Mouse (Mus musculus) kidney, adult 2 months (tissue): Measurements from ENCODE around the gene Maml2. TPM values are rescaled to one million over a fixed set of nuclear protein-coding genes. Genes with fewer than 3 reads are reported as not detected.

Source experiments
- DNase-seq: peaks from one replicate; pipeline ENCODE4 v3.0.0; 2021
- H3K27ac ChIP-seq: fragments of 200-500 bp; 2 replicates; pipeline ENCODE4 v1.5.1; 2012; ENCODE audit warnings: low read depth, low read length, control low read depth, inconsistent platforms; ENCODE audit not compliant: insufficient read depth
- H3K27me3 ChIP-seq: fragments of 200-500 bp; replicated peaks from 2 replicates; pipeline ENCODE4 v1.6.1; 2012; ENCODE audit warnings: mild to moderate bottlenecking, moderate library complexity, low read length, inconsistent platforms; ENCODE audit not compliant: control insufficient read depth, insufficient read depth
- H3K36me3 ChIP-seq: fragments of 200-500 bp; 2 replicates; pipeline ENCODE4 v1.6.1; 2012; ENCODE audit warnings: mild to moderate bottlenecking, moderate library complexity, low read length, inconsistent platforms; ENCODE audit not compliant: control insufficient read depth, insufficient read depth
- H3K4me1 ChIP-seq: fragments of 200-500 bp; 2 replicates; pipeline ENCODE4 v1.6.1; 2011; ENCODE audit warnings: low read length; ENCODE audit not compliant: control insufficient read depth, insufficient read depth
- H3K4me3 ChIP-seq: fragments of 200-500 bp; 2 replicates; pipeline ENCODE4 v1.5.1; 2011; ENCODE audit warnings: mild to moderate bottlenecking, low read depth, low read length, control low read depth; ENCODE audit not compliant: insufficient read depth
- CTCF ChIP-seq: fragments of 200-500 bp; conservative IDR thresholded peaks from 2 replicates; pipeline ENCODE4 v1.5.1; 2011; ENCODE audit warnings: low read depth, mild to moderate bottlenecking, control low read depth, low read length, moderate library complexity, mixed read lengths; ENCODE audit not compliant: insufficient read depth, insufficient read length
- POLR2A ChIP-seq: fragments of 200-500 bp; IDR thresholded peaks from one replicate; pipeline ENCODE4 v1.6.1; 2011; ENCODE audit warnings: low read depth, low read length, control low read depth
- WGBS: fragments of 180-500 bp; shearing (Covaris S2); methylation state at CpG from one replicate; pipeline ENCODE4 v1.1.7; 2018; 5-methylcytosine and 5-hydroxymethylcytosine counted together
- polyA plus RNA-seq: library from polyadenylated mRNA; depleted of rRNA; stranded (reverse); fragments of >200 nt; gene quantifications from 2 replicates; pipeline ENCODE4 v1.2.3, GENCODE M21; 2012

Gene Maml2
- polyA plus RNA-seq, 1 experiment = 4.8 TPM

DNA sequence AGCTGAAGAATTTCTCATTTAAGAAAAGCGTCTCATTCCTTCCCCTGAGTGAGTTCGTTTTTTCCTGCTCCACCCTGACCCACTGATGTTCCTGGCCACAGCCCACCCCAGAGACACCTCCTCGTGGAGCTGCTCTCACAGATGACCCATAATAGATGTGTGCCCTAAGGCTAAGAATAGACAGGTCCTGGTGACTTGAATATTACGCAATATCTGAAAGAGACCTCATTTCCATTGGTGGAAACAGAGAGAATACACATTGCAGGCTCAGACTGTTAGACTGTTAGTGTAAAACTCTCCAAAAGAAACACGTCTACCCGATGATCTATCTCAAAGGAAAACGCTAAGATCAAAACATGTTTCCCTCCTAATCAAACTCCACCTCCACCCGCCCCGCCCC lies 391.2 kb downstream of the Maml2 start:
- H3K36me3 ChIP-seq = no peaks in the 10 kb centered on the region
- H3K4me1 ChIP-seq = no peaks in the 10 kb centered on the region
- H3K27ac ChIP-seq = no peak overlapping the region
- H3K4me3 ChIP-seq = no peak overlapping the region
- WGBS = 77% methylated on average over 9 of the region's 9 CpGs
- TF ChIP-seq POLR2A = no peak
- TF ChIP-seq CTCF = no peak
- H3K27me3 ChIP-seq = no peaks in the 10 kb centered on the region
- DNase-seq = no peak

DNA sequence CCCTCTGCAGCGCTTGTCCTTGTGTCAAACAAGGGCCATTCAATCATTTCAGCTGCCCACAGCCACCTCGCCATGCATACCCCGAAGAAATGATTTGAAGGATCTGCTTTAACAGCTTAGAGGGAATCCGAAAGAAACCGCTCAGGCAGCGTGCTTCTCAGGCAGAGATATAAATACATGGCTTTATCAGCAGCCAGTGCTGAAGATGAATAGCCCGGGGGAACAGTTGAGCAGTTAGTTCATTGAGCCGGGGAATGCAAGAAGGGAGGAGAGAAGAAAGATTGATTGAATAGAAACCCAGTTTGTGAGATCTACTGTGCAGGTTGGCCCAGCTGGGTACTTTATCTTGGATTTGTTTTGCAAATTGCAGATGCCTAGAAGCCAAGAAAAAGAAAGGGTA lies 392.6 kb downstream of the Maml2 start:
- DNase-seq = no peak
- H3K36me3 ChIP-seq = no peaks in the 10 kb centered on the region
- no peak overlapping the region for H3K27ac ChIP-seq
- TF ChIP-seq POLR2A (no peak), CTCF (no peak)
- WGBS = 63% methylated on average over 8 of the region's 8 CpGs
- no peak overlapping the region for H3K4me3 ChIP-seq
- no peaks in the 10 kb centered on the region for H3K27me3 ChIP-seq
- no peaks in the 10 kb centered on the region for H3K4me1 ChIP-seq

DNA sequence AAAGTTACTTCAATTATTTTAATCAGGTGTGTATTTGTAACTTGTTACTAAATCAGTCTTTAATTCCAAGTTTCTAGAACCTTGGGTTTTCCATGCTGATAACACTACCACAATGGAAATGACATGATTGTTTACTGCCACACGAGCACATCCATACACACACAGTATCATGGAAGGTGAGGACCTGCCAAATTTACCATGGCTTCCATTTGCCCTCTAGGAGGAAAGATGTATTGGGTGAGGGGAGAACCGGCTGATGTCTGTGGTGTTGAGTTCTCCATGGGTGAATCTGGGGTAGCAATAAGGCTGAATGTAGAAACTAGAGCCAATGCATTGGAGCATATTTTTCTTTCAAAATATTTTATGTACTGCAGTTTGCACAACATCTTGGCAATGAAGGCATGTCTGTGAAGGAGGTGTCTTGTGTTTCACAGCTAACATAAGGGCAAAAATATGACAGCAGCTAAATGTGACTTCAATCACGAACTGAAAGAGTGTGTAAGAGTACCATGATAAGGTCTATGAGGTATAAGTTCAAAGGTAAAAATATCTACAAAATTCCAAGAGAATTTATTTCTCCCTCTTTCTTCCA lies 396.0 kb downstream of the Maml2 start:
- TF ChIP-seq POLR2A = no peak
- TF ChIP-seq CTCF = no peak
- H3K27ac ChIP-seq = no peak overlapping the region; the same call in 1 of the 2 replicates
- no peaks in the 10 kb centered on the region for H3K4me1 ChIP-seq
- H3K4me3 ChIP-seq = no peak overlapping the region
- DNase-seq = no peak
- WGBS = 77% methylated on average over 3 of the region's 3 CpGs
- H3K36me3 ChIP-seq = no peaks in the 10 kb centered on the region
- H3K27me3 ChIP-seq = no peaks in the 10 kb centered on the region

DNA sequence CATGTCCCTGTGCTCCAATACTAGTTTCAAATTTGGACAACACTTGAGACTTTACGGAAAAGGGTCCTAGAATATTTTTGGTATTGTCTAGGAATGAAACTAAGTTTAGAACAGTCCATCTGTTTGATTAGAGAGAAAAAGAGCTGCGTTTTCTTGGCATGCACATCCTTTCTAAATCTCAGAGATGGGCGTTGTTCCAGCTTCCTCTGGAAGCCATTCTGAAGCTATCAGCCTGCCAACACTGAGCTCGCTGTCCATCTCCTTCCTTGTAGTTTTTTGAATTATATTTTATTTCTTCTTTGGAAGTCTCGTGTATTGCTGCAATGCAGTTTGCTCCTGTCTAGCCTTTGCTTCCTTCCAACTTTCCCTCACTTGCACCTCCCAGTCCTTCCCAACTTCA lies 396.5 kb downstream of the Maml2 start:
- H3K4me3 ChIP-seq = no peak overlapping the region
- WGBS = 57% methylated on average over 5 of the region's 5 CpGs
- H3K27ac ChIP-seq = no peak overlapping the region
- H3K4me1 ChIP-seq = no peaks in the 10 kb centered on the region
- peak; percentile 62 for DNase-seq
- H3K27me3 ChIP-seq = no peaks in the 10 kb centered on the region
- TF ChIP-seq CTCF (no peak), POLR2A (no peak)
- no peaks in the 10 kb centered on the region for H3K36me3 ChIP-seq

DNA sequence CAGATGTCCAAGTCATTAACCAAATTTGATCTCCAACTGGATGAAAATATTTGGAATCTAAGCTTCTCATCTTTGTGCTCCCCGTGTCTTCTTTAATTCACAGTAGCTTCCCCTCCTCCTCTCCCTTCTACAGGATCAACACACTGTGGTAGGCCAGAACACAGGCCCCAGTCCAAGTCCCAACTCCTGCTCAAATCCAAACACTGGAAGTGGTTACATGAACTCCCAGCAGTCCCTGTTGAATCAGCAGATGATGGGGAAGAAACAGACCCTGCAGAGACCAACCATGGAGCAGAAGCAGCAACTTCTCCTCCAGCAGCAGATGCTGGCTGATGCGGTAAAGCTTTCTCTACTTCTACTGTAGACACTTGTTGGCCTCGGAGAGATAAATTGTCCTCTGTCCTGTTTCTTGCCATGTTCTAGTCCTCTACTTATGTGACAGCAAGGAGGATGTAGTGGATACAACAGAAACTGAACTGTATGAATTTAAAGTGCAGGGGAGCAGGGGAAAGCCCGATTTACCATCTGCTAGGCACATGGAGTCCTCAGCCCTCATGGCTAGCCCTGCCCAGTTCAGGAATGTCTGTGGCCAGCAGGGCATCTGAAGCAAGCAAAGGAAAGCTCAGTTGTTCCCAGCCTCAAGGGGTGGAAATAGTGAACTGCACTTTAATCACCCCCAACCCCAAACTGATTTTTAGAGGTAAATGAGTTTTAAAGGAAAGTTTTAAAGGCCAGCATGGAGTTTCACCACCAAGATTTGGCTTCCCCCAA lies 399.5 kb downstream of the Maml2 start:
- Histone ChIP-seq H3K36me3 (no peaks in the 10 kb centered on the region), H3K27me3 (no peaks in the 10 kb centered on the region), H3K4me3 (no peak overlapping the region), H3K4me1 (no peaks in the 10 kb centered on the region), H3K27ac (no peak overlapping the region)
- 78% methylated on average over 4 of the region's 4 CpGs for WGBS
- no peak for DNase-seq
- TF ChIP-seq POLR2A (no peak), CTCF (no peak)

DNA sequence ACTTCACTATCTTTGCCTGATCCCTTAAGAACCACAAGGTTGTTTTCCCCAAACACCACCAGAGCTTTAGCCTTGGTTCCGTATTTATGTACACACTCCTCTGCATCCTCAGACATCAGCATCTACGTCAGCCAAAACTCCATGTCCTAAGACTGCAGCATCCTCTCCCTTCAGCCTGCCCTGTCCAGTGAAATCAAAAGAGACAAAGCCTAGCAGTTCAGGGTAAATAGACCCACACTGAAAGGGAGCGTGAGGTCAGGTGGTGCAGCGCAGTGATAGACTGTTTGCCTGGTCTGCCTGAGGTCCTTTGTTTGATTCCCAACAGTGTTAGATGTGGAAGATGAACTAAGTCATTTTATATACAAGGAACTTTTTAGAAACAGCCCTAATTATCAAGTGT lies 400.1 kb downstream of the Maml2 start:
- WGBS = 98% methylated on average over 4 of the region's 4 CpGs
- Histone ChIP-seq H3K4me1 (no peaks in the 10 kb centered on the region), H3K4me3 (no peak overlapping the region), H3K36me3 (no peaks in the 10 kb centered on the region), H3K27me3 (no peaks in the 10 kb centered on the region), H3K27ac (no peak overlapping the region)
- DNase-seq = no peak
- no peak for TF ChIP-seq POLR2A
- no peak for TF ChIP-seq CTCF

DNA sequence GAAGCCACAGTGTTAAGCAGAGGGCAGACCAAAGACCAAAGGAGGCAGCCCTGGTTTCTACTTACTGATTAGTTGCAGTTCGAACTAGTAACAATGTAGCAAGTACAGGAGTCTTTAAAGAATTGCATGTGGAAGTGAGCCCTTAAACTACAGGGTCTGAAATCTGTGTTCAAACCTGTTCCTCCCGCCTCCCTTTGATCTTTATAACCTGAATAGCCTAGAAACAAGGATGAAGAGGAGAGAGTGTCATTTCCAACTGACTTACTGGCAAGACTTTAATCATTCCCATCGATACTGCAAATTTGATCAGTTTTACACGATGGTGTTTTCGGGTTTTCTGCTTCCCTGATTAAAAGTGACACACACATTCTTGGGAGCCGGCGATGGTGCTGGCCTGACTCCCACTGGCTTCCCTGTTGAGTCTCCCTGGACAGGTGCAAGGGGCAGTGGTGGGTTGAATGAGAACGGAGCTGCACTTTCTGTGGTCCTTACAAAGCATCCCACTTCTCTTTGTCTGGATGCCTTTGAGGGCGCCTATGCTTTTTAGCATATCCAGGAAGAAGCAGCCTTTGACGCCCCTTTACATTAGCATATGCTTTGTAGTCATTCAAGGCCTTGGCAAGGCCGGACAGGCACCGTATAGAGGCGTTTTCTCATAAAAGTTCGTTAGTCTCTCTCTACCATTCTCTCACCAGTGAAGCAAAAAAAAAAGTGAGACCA lies 401.5 kb downstream of the Maml2 start:
- Histone ChIP-seq H3K27me3 (no peaks in the 10 kb centered on the region), H3K4me1 (no peaks in the 10 kb centered on the region), H3K27ac (no peak overlapping the region), H3K36me3 (no peaks in the 10 kb centered on the region), H3K4me3 (no peak overlapping the region)
- no peak for TF ChIP-seq POLR2A
- TF ChIP-seq CTCF = no peak
- WGBS = 71% methylated on average over 14 of the region's 14 CpGs
- no peak for DNase-seq
